Mouse (Mus musculus) hindbrain, embryonic 16.5 days (tissue): ENCODE measurements around the gene Slc51a. TPM values are rescaled to one million over a fixed set of nuclear protein-coding genes. Genes with fewer than 3 reads are reported as not detected.
"Not testable (repeated sequence)": the region's sequence is repeated elsewhere in the genome, so short reads cannot be mapped to it uniquely, and the experiment has no call there.

Experiments used
- ATAC-seq: fragments of 200-750 bp; cut with Nextera tagmentation; 2 replicates; pipeline ENCODE4 v1.8.0; 2017; ENCODE audit warnings: moderate TSS enrichment, moderate library complexity
- H3K27ac ChIP-seq: fragments of 300-500 bp; sonication (generic); 2 replicates; pipeline ENCODE4 v1.5.1; 2014; ENCODE audit warnings: low read depth, mild to moderate bottlenecking, control low read depth, low read length, moderate library complexity
- H3K27me3 ChIP-seq: fragments of 300-500 bp; sonication (generic); replicated peaks from 2 replicates; pipeline ENCODE4 v1.6.1; 2014; ENCODE audit warnings: low read length; ENCODE audit not compliant: control insufficient read depth, insufficient read depth
- H3K36me3 ChIP-seq: fragments of 300-500 bp; sonication (generic); 2 replicates; pipeline ENCODE4 v1.6.1; 2014; ENCODE audit warnings: mild to moderate bottlenecking, low read length, moderate library complexity, mixed read lengths; ENCODE audit not compliant: control insufficient read depth, insufficient read depth
- H3K4me1 ChIP-seq: fragments of 300-500 bp; sonication (generic); 2 replicates; pipeline ENCODE4 v1.6.1; 2014; ENCODE audit warnings: low read depth, low read length; ENCODE audit not compliant: control insufficient read depth, insufficient read depth
- H3K4me2 ChIP-seq: fragments of 300-500 bp; sonication (generic); 2 replicates; pipeline ENCODE4 v1.6.1; 2014; ENCODE audit warnings: mild to moderate bottlenecking, low read length, control low read depth, moderate library complexity
- H3K4me3 ChIP-seq: fragments of 300-500 bp; sonication (generic); 2 replicates; pipeline ENCODE4 v1.5.1; 2014; ENCODE audit warnings: mild to moderate bottlenecking, low read length, control low read depth, moderate library complexity
- H3K9ac ChIP-seq: fragments of 300-500 bp; sonication (generic); 2 replicates; pipeline ENCODE4 v1.6.1; 2014; ENCODE audit warnings: low read depth, mild to moderate bottlenecking, control low read depth, low read length, moderate library complexity
- H3K9me3 ChIP-seq: fragments of 300-500 bp; sonication (generic); 2 replicates; pipeline ENCODE4 v1.6.1; 2014; ENCODE audit warnings: mild to moderate bottlenecking, low read length, moderate library complexity; ENCODE audit not compliant: control insufficient read depth
- WGBS: fragments of 180-500 bp; shearing (Covaris S2); extraction: QIAGEN DNeasy Blood & Tissue Kit; methylation state at CpG from one replicate; pipeline ENCODE4 v1.1.7; 2014; 5-methylcytosine and 5-hydroxymethylcytosine counted together
- polyA plus RNA-seq: library from polyadenylated mRNA; unstranded; fragments of >200 nt; fragmentation: Nextera tagmentation; extraction: Ambion mirVana; gene quantifications from 2 replicates; pipeline ENCODE4 v1.2.1, GENCODE M21; 2015

Slc51a gene
- polyA plus RNA-seq, 1 experiment from 2014 or later: not detected

DNA sequence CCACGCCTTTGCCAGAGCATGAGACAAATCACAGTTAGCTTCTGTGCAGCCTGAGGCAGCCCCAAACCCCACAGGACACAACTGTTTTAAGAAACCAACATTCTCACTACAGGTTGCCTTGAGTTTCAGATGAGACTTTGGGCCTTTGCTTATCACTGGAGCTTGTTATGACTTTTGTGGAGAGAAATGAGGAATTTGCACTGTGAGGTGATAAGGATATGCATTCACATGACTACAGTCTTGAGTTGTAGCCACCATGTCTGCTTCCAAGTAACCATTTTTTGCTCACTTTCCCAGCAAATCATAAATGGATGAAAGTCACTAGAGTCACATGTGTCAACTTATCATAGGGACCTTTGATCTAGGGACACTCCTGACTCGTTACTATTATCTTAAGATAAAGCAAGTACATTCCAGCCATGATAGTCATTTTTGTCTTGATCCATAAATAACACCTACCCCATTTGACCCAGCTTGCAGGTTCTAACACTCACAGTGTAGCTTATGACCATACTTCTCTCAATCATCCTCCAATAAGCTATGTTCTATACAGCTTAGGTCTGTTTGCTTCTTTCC is 41.0 kb downstream of the Slc51a start:
- H3K9me3 ChIP-seq: no peaks in the 10 kb centered on the region
- no peaks in the 10 kb centered on the region for H3K36me3 ChIP-seq
- no peaks in the 10 kb centered on the region for H3K27me3 ChIP-seq
- H3K9ac ChIP-seq: no peak overlapping the region
- H3K4me3 ChIP-seq: no peak overlapping the region
- H3K4me1 ChIP-seq: no peaks in the 10 kb centered on the region
- H3K27ac ChIP-seq: no peak overlapping the region
- ATAC-seq: no peak
- 85% methylated on average over 2 of the region's 2 CpGs for WGBS
- no peak overlapping the region for H3K4me2 ChIP-seq

DNA sequence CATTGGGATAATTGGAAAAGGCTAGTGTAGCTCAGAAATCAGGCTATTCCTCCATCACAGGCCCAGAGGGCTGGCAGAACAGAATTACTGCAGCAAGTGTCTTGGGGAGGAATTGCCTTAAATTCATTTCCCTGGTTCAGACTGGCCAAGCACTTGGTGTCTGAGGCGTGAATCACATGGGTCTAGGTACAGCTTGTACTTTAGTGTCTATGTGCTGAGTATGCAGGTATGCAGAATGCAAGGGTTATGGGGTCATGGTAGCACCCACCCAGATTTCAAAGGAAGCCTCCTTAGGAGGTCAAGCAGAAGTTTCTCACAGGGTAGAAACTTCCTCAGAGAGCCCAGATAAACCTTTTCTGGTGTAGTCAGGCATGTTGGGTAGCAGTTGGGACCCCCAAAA is 42.1 kb downstream of the Slc51a start:
- no peaks in the 10 kb centered on the region; the same call in 1 of the 2 replicates for H3K36me3 ChIP-seq
- no peak overlapping the region for H3K4me3 ChIP-seq
- 88% methylated on average over 1 of the region's 1 CpGs for WGBS
- H3K9ac ChIP-seq: no peak overlapping the region
- no peaks in the 10 kb centered on the region for H3K27me3 ChIP-seq
- no peak overlapping the region for H3K4me2 ChIP-seq
- no peak for ATAC-seq
- no peaks in the 10 kb centered on the region for H3K9me3 ChIP-seq
- H3K4me1 ChIP-seq: no peaks in the 10 kb centered on the region
- H3K27ac ChIP-seq: no peak overlapping the region

DNA sequence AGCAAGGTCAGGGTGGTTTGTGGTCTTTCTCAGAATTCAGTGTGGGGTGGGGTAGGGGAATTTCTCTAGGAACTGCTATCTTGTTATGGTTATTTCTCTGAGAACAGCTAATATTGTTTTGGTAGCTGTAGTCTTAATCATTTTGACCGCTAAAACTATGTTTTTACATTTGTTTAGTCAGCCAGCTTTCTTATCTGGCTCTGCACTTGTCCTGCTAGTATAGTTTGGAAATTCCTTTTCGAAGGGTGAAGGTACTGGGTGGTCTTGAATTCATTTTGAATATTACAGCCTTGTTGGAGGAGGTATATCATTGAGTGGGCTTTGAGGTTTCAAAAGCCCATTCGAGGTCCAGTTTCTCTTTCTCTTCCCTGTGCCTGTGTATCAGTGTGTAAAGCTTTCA is 43.1 kb downstream of the Slc51a start:
- not testable (repeated sequence) for H3K4me1 ChIP-seq, H3K4me2 ChIP-seq, H3K36me3 ChIP-seq, H3K9ac ChIP-seq, H3K4me3 ChIP-seq, H3K27me3 ChIP-seq, H3K27ac ChIP-seq, ATAC-seq, H3K9me3 ChIP-seq
- 90% methylated on average over 3 of the region's 3 CpGs for WGBS

- Histone ChIP-seq H3K27ac (no peak overlapping the region), H3K4me1 (no peaks in the 10 kb centered on the region), H3K4me2 (no peak overlapping the region), H3K27me3 (no peaks in the 10 kb centered on the region), H3K9ac (no peak overlapping the region), H3K9me3 (no peaks in the 10 kb centered on the region), H3K4me3 (no peak overlapping the region), H3K36me3 (no peaks in the 10 kb centered on the region; the same call in 1 of the 2 replicates)
- WGBS: 88% methylated on average over 3 of the region's 3 CpGs
- no peak for ATAC-seq
Observed at GRCm38 (mm10) chr16:32441432-32441831, 46.2 kb downstream of the Slc51a start.

DNA sequence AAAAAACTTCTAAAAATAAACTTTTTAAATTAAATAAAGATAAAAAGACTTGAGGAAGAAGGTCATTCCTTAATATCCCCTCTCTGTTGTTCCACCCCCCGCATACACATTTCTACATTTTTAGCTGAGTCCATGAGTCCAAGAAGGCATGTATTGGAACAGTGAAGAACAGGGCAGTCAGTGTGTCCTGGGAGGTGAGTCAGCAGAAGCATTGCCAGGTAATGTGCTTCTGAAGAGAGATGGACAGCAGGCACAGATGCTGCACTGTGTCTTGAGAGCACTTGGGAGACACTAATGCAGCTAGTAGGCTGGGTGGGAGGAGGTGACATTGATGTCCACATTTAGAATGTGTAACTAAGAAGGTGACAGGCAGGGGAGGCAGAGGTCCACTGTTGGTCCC is 50.4 kb downstream of the Slc51a start:
- WGBS: 98% methylated on average over 1 of the region's 1 CpGs
- Histone ChIP-seq H3K4me2 (no peak overlapping the region), H3K4me3 (no peak overlapping the region), H3K4me1 (peaks cover 2% of the 10 kb centered on the region), H3K27me3 (no peaks in the 10 kb centered on the region), H3K36me3 (no peaks in the 10 kb centered on the region; the same call in 1 of the 2 replicates), H3K9ac (no peak overlapping the region), H3K27ac (no peak overlapping the region), H3K9me3 (no peaks in the 10 kb centered on the region)
- no peak for ATAC-seq

DNA sequence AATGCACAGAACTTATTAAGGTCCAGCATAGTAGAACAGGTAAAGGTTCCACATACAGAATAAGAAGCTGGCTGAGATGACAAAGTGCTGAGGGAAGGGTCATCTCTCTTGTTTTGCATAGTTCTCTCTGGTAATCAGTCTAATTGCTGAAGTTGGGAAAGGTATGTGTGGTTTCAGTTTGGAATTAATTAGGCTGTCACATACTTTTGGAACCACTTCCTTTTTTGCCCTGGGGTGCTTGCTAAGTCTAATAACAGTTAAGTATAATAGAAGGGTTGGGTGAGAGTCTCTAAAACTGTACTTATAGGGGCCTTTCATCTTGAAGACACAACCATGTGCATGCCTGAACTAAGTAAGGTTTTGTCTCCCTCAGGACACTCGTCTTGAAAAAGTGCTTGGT is 51.0 kb downstream of the Slc51a start:
- WGBS: 83% methylated on average over 1 of the region's 1 CpGs
- ATAC-seq: no peak
- Histone ChIP-seq H3K27me3 (no peaks in the 10 kb centered on the region), H3K9me3 (no peaks in the 10 kb centered on the region), H3K4me2 (no peak overlapping the region), H3K36me3 (no peaks in the 10 kb centered on the region; the same call in 1 of the 2 replicates), H3K4me3 (no peak overlapping the region), H3K4me1 (peaks cover 8% of the 10 kb centered on the region), H3K27ac (no peak overlapping the region), H3K9ac (no peak overlapping the region)

GRCm38 (mm10) chr16:32434691-32435090 is 53.0 kb downstream of the Slc51a start:
- Histone ChIP-seq H3K27me3 (no peaks in the 10 kb centered on the region), H3K9me3 (no peaks in the 10 kb centered on the region), H3K4me2 (no peak overlapping the region), H3K4me3 (no peak overlapping the region), H3K36me3 (no peaks in the 10 kb centered on the region), H3K9ac (no peak overlapping the region), H3K27ac (no peak overlapping the region), H3K4me1 (peaks cover 14% of the 10 kb centered on the region)
- ATAC-seq: no peak

- WGBS: 69% methylated on average over 6 of the region's 6 CpGs
- H3K4me3 ChIP-seq: no peak overlapping the region
- no peaks in the 10 kb centered on the region for H3K36me3 ChIP-seq
- ATAC-seq: no peak
- H3K9ac ChIP-seq: no peak overlapping the region
- H3K27ac ChIP-seq: no peak overlapping the region
- no peaks in the 10 kb centered on the region for H3K9me3 ChIP-seq
- no peaks in the 10 kb centered on the region for H3K27me3 ChIP-seq
- no peak overlapping the region for H3K4me2 ChIP-seq
- peaks cover 16% of the 10 kb centered on the region for H3K4me1 ChIP-seq
Observed at GRCm38 (mm10) chr16:32434066-32434465, 53.6 kb downstream of the Slc51a start.

GRCm38 (mm10) chr16:32433138-32433537 is 54.5 kb downstream of the Slc51a start:
- Histone ChIP-seq H3K4me1 (peaks cover 16% of the 10 kb centered on the region), H3K4me2 (no peak overlapping the region), H3K27ac (no peak overlapping the region), H3K36me3 (no peaks in the 10 kb centered on the region), H3K9me3 (no peaks in the 10 kb centered on the region), H3K4me3 (no peak overlapping the region), H3K27me3 (no peaks in the 10 kb centered on the region), H3K9ac (no peak overlapping the region)
- no peak for ATAC-seq
- WGBS: 93% methylated on average over 2 of the region's 2 CpGs

DNA sequence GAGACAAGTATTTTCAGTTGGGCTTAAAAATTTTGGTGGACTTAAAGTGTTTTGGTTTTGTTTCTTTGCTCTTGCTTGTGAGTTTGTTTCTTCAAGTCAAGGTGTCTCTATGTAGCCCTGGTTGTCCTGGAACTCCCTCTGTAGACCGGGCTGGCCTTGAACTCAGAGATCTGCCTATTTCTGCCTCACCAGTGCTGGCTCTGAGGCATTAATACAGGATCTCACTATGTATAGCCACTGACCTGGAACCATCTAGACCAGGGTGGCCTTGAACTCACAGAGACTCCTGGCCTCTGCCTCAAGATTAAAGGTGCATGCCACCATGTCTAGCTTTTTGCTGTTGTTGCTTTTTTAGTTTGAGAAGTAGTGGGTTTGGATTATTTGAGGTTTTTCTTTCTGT is 55.8 kb downstream of the Slc51a start:
- no peaks in the 10 kb centered on the region for H3K9me3 ChIP-seq
- no peak for ATAC-seq
- no peak overlapping the region for H3K27ac ChIP-seq
- H3K4me3 ChIP-seq: peak overlapping the region; percentile 7; the same call in 1 of the 2 replicates
- H3K4me2 ChIP-seq: peak overlapping the region; percentile 80
- 90% methylated on average over 1 of the region's 1 CpGs for WGBS
- no peaks in the 10 kb centered on the region for H3K27me3 ChIP-seq
- H3K4me1 ChIP-seq: peaks cover 16% of the 10 kb centered on the region
- H3K9ac ChIP-seq: no peak overlapping the region; the same call in 1 of the 2 replicates
- no peaks in the 10 kb centered on the region for H3K36me3 ChIP-seq
